Mouse (Mus musculus) lung, postnatal 36 days (tissue): ENCODE data around the gene 9630041A04Rik.

ENCODE experiments used
- DNase-seq: peaks from one replicate; pipeline ENCODE4 v3.0.0; 2022; ENCODE audit warnings: mixed read lengths

Gene 9630041A04Rik

GRCm38 (mm10) chr9:101919324-101919723, 57.7 kb downstream of the 9630041A04Rik start:
- no peak for DNase-seq

GRCm38 (mm10) chr9:101922846-101923245, 61.2 kb downstream of the 9630041A04Rik start:
- peak; percentile 12 for DNase-seq

GRCm38 (mm10) chr9:101924829-101925228, 63.2 kb downstream of the 9630041A04Rik start:
- no peak for DNase-seq

- DNase-seq = no peak
Observed at GRCm38 (mm10) chr9:101933946-101934573, 72.4 kb downstream of the 9630041A04Rik start.

GRCm38 (mm10) chr9:101934887-101935286, 73.2 kb downstream of the 9630041A04Rik start:
- DNase-seq = no peak

GRCm38 (mm10) chr9:101938066-101938465, 76.4 kb downstream of the 9630041A04Rik start:
- DNase-seq = no peak

DNA sequence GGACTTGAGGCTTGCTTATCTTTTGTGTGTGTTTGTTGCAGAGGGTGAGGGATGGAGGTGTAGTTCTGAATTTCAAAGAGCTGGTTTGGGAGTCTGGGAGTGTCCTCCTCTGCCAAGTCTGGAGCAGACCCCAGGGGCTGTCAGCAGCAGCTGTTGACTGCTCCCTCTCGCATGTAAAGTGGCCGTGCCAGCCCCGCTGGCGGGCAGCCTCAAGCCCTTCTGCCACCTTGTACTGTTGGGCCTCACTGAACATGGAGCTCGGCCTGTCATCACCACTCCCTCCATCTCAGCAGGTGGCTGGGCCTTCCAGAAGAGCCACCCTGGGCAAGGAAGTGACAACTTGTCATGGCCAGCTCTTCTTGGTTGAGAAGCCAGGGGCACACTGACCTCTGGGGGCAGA, 77.4 kb downstream of the 9630041A04Rik start:
- DNase-seq = no peak

- no peak for DNase-seq
Observed at GRCm38 (mm10) chr9:101940182-101940581, 78.5 kb downstream of the 9630041A04Rik start.

DNA sequence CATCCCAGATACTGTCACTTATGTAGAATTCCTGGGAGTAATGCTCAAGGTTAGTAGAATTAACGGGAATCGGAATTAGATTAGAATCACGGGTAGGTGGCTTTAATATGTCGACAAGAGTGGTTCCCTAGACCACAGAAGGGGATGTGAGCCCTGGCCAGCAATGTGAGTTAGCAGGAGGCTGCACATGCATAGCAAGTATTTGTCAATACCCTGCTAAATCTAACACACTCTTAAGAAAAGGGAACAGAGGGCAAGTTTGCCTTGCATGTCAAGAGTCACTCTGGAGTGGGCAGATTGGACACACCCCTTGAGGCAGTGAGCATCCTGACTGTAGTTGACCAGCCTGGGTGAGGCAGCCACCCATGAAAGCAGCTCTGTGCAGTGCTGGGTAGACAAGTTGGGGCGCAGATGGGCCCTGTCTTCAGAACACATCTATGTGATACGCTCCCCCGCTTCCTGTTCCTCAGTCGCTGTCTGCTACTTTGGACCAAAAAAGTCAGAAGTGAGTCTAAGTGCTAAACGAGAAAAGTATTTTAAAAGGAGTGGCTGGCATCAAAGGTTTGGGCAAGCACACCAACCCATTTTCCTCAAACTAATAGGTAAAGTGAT, 80.5 kb downstream of the 9630041A04Rik start:
- no peak for DNase-seq

DNA sequence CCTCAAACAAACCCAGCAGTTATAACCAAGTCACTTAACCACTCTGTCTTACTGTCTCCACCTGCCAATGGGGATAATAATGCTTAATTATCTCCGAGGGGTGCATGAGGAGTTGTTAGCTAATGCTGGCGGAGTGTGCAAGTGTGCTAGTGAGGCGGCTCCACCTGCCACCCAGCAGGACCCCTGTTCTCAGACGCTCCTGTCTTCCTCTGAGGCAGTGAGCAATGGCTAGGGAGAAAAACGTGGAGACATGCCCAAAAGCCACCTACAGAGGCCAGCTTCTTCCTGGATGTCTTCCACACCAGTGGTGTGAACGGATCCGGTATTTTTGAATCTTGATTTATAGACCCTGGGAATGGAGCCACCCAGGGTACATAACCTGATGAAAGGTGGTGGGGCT, 83.7 kb downstream of the 9630041A04Rik start:
- DNase-seq = no peak

DNA sequence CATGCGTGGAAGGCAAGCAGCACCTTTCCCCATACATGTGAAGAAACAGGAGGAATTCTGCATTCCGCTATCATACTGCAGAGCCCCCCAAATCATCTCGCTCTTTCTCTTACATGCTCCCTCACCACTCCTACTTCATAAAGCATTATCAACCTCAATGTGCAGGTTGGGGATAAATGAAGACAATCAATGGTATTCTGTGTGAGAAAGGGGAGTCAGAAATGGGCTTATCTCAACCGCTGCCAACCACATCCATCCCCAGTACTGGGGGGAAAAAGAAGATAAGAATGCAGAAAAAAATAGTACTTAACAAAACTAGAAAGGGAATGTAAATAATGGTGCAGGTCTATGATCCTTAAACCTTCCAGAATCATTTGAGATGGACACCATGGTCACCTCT, 84.2 kb downstream of the 9630041A04Rik start:
- DNase-seq = no peak

DNA sequence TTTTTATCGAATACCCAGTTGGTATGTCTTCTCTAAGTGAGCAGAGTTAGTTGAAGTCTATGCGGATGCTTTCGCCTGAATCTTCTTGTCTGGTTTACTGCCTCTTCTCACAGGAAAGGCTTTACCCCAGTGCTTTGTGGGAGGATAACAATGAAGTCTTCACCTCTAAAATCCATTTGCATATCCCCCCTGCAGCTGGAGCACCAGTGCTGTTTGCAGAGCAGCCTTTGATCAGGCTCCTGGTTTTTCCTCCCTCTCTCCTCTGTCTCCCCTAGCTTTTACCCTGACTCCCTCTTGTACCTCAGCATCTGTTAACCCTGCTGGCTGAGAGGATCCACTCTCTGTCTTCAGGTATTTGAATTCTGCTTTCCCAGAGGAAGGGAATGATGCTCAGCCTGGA, 88.5 kb downstream of the 9630041A04Rik start:
- no peak for DNase-seq

- no peak for DNase-seq
Observed at GRCm38 (mm10) chr9:101954529-101954928, 92.9 kb downstream of the 9630041A04Rik start.

DNA sequence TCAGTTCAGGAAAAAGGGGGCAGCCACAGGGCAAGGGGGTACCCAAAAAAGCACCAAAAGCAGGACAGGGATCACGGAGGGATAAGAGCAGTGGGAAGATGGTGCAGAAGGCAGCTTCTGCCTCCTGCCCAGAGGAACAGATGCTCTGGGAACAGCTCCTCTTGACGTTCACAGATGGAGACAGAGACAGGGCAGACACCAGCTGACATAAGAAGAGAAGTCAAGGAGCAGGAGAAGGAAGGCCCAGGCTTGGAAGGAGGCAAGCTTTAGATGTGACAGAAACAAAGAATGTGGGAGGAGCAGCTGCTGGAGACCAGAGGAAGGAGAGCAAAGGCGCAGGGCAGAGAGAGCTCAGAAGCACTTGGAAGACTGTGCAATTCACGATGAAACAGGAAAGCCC, 94.6 kb downstream of the 9630041A04Rik start:
- DNase-seq = no peak

DNA sequence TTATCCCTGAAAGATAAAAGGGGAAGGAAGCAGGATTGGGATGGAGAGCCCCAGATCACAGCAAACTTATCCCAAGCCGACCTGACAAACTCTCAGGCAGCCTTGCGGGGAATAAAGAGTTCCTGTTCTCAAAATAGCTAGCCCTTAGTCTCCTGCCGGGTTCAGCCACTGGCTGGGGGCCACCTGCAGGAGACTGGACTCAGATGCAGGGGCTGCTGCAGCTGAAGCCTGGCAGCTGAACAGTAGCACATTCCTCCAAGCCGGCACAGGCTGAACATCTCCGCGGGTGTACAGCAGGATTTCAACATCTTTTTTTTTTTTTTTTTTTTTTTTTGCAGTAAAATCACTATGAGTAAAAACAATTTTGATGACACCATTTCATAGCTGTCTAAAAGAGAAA, 110.2 kb downstream of the 9630041A04Rik start:
- DNase-seq = peak; percentile 7

DNA sequence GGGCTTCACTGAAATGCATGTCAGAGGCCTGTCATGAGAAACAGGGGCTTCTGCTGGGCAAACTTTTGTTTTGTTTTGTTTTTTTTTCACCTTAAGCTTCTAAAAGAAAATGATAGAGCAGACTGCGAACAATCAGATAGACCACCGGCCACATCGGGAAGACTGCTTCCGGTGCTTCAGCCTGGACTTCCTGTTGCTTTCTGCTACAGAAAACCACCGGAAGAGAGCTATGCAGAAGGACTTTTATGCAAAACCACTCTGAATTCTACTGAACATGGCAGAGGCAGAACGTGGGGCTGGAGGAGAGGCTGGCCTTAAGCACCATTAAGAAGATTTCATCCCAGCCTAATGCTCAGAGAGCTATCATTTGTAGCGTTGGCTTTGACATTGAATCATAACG, 110.7 kb downstream of the 9630041A04Rik start:
- no peak for DNase-seq

GRCm38 (mm10) chr9:101976884-101977465, 115.3 kb downstream of the 9630041A04Rik start:
- DNase-seq = no peak

GRCm38 (mm10) chr9:101981161-101981560, 119.5 kb downstream of the 9630041A04Rik start:
- no peak for DNase-seq

GRCm38 (mm10) chr9:101982378-101982777, 120.7 kb downstream of the 9630041A04Rik start:
- DNase-seq = no peak

DNA sequence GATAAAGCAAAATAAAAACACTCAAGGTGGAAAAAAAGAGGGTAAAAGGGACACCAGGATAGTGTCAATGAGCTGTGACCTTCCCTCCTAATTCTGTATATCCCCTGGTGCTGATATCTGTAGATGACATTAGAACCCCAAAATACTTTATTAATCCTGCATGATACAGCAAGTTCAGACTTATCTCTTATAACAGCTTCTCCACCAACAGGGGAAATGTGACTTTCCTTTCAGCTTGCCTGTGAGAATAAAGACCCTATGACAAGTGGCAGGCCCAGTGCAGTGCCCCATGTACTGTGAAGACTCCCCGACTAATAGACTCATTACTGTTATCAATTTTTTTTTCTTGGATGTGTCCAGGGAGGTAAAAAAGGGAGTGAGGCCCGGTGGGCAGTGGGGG, 125.3 kb downstream of the 9630041A04Rik start:
- DNase-seq = no peak

DNA sequence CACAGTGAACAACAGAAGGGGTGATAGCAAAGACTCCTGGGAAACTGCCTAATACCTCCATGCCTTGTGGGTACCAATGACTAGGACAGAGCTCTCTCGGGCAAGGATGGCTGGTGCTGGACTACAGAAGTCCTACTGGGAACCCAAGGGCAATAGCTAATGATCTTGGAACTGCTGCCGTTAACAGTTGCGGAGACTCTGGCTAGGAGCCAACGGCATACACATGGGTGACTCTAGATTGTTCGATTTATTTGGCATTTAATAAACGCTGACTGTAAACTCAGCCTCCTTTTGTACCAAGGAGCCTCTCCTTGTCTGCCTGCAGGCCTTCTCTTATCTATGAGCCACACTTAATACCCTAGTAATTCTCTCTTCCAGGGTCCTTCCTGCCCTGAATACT, 128.4 kb downstream of the 9630041A04Rik start:
- DNase-seq = no peak

GRCm38 (mm10) chr9:101990836-101991235, 129.2 kb downstream of the 9630041A04Rik start:
- DNase-seq = no peak
